Comparison of ENCODE assay signal across 8 mouse cellular contexts in the genomic region with DNA sequence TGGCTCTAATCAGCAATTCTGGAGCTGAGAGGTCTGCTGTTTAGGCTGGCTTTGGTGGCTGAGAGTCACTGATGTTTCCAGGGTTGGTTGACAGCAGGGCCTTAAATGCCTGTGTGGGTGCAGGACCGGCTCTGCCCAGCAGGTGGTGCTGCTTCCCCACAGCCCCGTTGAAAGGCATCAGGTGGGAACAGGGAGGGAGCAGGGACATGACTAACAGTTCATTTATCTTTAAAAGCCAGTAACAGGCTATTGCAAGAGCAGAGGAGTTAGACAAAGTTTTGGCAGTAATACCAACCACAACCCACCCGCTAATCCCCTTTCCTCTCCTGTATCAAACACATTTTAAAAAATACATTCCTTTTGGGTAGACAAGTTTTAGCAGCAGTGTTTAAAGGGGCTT.
DNase-seq lines count a peak whose midpoint lies in the region.

No protein-coding gene starts in this region.

- peak; percentile 75 for DNase-seq in R1 (ENCODE audit: low read depth, low spot score)
- peak; percentile 86 for DNase-seq in cerebellum, adult 9-10 months
- peak; percentile 61 to 82 for DNase-seq in frontal cortex, postnatal 10 days (ENCODE audit: low spot score in 2 of 2)
- peak; percentile 81 for DNase-seq in induced T-regulatory cell, adult 2 months (ENCODE audit: low read depth)
- peak; percentile 39 to 89 for DNase-seq in left cerebral cortex, adult 9 months (ENCODE audit: low spot score in 2 of 2)
- DNase-seq in mesoderm, embryonic 11.5 days (ENCODE audit: low read depth, low spot score): peak; percentile 85
- peak; percentile 82 for DNase-seq in right cerebral cortex, postnatal 14 days
- DNase-seq in urinary bladder, postnatal 4 days (ENCODE audit: low spot score in 2 of 2): peak; percentile 72 to 86

Comparison
In these comparisons a context has a peak if more than half of its experiments do, and no peak if none do; other contexts are left out.
1. Peak in every context shown above with its lines: DNase-seq.